Comparison of ENCODE assay signal across 15 mouse cellular contexts in genomic region chr11:78568827-78569226, GRCm38 (mm10).
"Had no signal": no experiment of that assay in that cellular context is flagged by ENCODE, and none has a peak within 500 bp of the region (broad histone marks: within the 10 kb centered on the region; RNA-seq: fewer than 3 reads in every experiment).

No protein-coding gene starts in this region.

- H3K4me3 ChIP-seq: midbrain, embryonic 10.5 days; midbrain, embryonic 12.5 days; neural tube, embryonic 12.5 days had no signal

- H3K9ac ChIP-seq: lung, embryonic 14.5 days; midbrain, embryonic 12.5 days; neural tube, embryonic 12.5 days had no signal

- ATAC-seq: midbrain, embryonic 16.5 days had no signal

- H3K4me2 ChIP-seq: lung, embryonic 14.5 days; midbrain, embryonic 12.5 days; neural tube, embryonic 12.5 days had no signal

- H3K9me3 ChIP-seq: midbrain, embryonic 10.5 days; midbrain, embryonic 12.5 days; neural tube, embryonic 12.5 days had no signal

- DNase-seq: lung, adult 18-20 months; lung, embryonic 14.5 days; lung, postnatal 10 days; lung, postnatal 4 days; midbrain, embryonic 14.5 days; right cerebral cortex, postnatal 25 days; right cerebral cortex, postnatal 4 days; spleen, adult 18-20 months; thymus, adult 18-20 months; thymus, postnatal 14 days; thymus, postnatal 36 days had no signal

- H3K27ac ChIP-seq: midbrain, embryonic 10.5 days; midbrain, embryonic 12.5 days; neural tube, embryonic 12.5 days had no signal

- H3K27me3 ChIP-seq: midbrain, embryonic 12.5 days; neural tube, embryonic 12.5 days had no signal

- H3K4me1 ChIP-seq: midbrain, embryonic 10.5 days; midbrain, embryonic 12.5 days; neural tube, embryonic 12.5 days had no signal
